Mouse (Mus musculus): ENCODE measurements around the gene Mtmr11. TPM values are rescaled to one million over a fixed set of nuclear protein-coding genes. Genes with fewer than 3 reads are reported as not detected.

Gene Mtmr11
- total and polyA plus RNA-seq, 3 experiments: 0.81 to 2.5 (median 0.83) TPM

GRCm38 (mm10) chr3:96220765-96221639, 59.2 kb downstream of the Mtmr11 start, which contains the start of the genes Hist2h2ac and Hist2h2be:
Hist2h2ac (minus strand) TSS chr3:96220880.
Hist2h2be (plus strand) TSS chr3:96221119.
- peak within 1 kb of the TSS; percentile 76 for H3K4me2 ChIP-seq (ENCODE audit: insufficient read depth, low read depth, poor library complexity, severe bottlenecking)
- H3K4me1 ChIP-seq (ENCODE audit: control insufficient read depth in 1 of 2, insufficient read depth in 2 of 2): peaks cover 11 to 45% of the 10 kb centered on the region in 2 experiments
- in situ Hi-C loops (cut with MboI; ENCODE audit: low pct_ligation_motif_present, low pct_unique_long_range_greater_than_20kb, low sequenced_read_pairs): loop anchor here (10.0 kb wide), 2 partner anchors 256 to 566 kb away; partner anchors contain the start of gene Mcl1
- peak within 1 kb of the TSS; percentile 99 for H3K9ac ChIP-seq (ENCODE audit: insufficient read depth, low read depth)
- H3K4me3 ChIP-seq (replicated peaks in 1 of 3; ENCODE audit: low read depth in 2 of 3, low read length in 2 of 3, poor library complexity in 1 of 3): peak within 1 kb of the TSS; percentile 62 to 75 (median 75)
- dilution Hi-C loops (cut with MboI; ENCODE audit: extremely low pct_ligation_motif_present, extremely low pct_unique_long_range_greater_than_20kb, low sequenced_read_pairs): no loop called here
- H3K27ac ChIP-seq (ENCODE audit: insufficient read depth, low read depth): peak within 1 kb of the TSS; percentile 99
- H3K27me3 ChIP-seq (replicated peaks): no peaks in the 10 kb centered on the region
- peaks cover 16% of the 10 kb centered on the region for H3K79me2 ChIP-seq (replicated peaks; ENCODE audit: control insufficient read depth, extremely low read depth, insufficient read depth, poor library complexity, severe bottlenecking)
- DNase-seq (ENCODE audit: extremely low read depth): peak; percentile 97
- no peaks in the 10 kb centered on the region for H3K36me3 ChIP-seq (replicated peaks in 1 of 2; ENCODE audit: control insufficient read depth in 1 of 2, insufficient read depth in 1 of 2, low read length in 1 of 2)
- no peaks in the 10 kb centered on the region for H3K9me3 ChIP-seq (replicated peaks; ENCODE audit: low read length)
- TF ChIP-seq CHD2 (IDR thresholded peaks at IDR 0.05; ENCODE audit: low read length) (0 out of 2 replicates have a peak, but pooled peaks have one; percentile 24), ZC3H11A (IDR thresholded peaks at IDR 0.05; ENCODE audit: low read depth, low read length) (no peak), HCFC1 (IDR thresholded peaks at IDR 0.05; ENCODE audit: low read depth, low read length) (peak; percentile 65), TBP (conservative IDR thresholded peaks at IDR 0.05; ENCODE audit: low read depth, low read length) (peak; percentile 99), CHD1 (IDR thresholded peaks at IDR 0.05; ENCODE audit: low read depth, low read length) (peak; percentile 93), PAX5 (IDR thresholded peaks at IDR 0.05; ENCODE audit: low read length) (no peak), NRF1 (IDR thresholded peaks at IDR 0.05; ENCODE audit: low read depth, low read length) (peak; percentile 79), RAD21 (IDR thresholded peaks at IDR 0.05; ENCODE audit: low read depth, low read length) (no peak), CTCF (conservative IDR thresholded peaks at IDR 0.05 in 1 of 2, IDR thresholded peaks at IDR 0.05 in 1 of 2; ENCODE audit: low read depth in 2 of 2, low read length in 2 of 2) (no peak), POLR2AphosphoS2 (IDR thresholded peaks at IDR 0.05; ENCODE audit: low read depth, low read length) (peak; percentile 99), ZKSCAN1 (IDR thresholded peaks at IDR 0.05; ENCODE audit: borderline replicate concordance, low read depth, low read length) (no peak), BHLHE40 (IDR thresholded peaks at IDR 0.05; ENCODE audit: low read depth, low read length) (no peak), MYC (IDR thresholded peaks at IDR 0.05; ENCODE audit: low read depth, low read length) (0 out of 2 replicates have a peak, but pooled peaks have one; percentile 18), GABPA (IDR thresholded peaks at IDR 0.05; ENCODE audit: insufficient replicate concordance, low read depth, low read length) (no peak), POLR2A (IDR thresholded peaks at IDR 0.05; ENCODE audit: low read depth, low read length) (peak; percentile 86), ELF1 (IDR thresholded peaks at IDR 0.05; ENCODE audit: low read depth, low read length) (peak; percentile 46; the same call in 1 of the 2 replicates), MAX (IDR thresholded peaks at IDR 0.05; ENCODE audit: low read length) (peak; percentile 61), RCOR1 (conservative IDR thresholded peaks at IDR 0.05; ENCODE audit: low read depth, low read length) (no peak; the same call in 1 of the 2 replicates), SIN3A (IDR thresholded peaks at IDR 0.05; ENCODE audit: low read length) (0 out of 2 replicates have a peak, but pooled peaks have one; percentile 40), MAZ (IDR thresholded peaks at IDR 0.05; ENCODE audit: low read depth, low read length) (peak; percentile 53; the same call in 1 of the 2 replicates), IRF4 (IDR thresholded peaks at IDR 0.05; ENCODE audit: low read depth, low read length) (no peak; the same call in 1 of the 2 replicates), E2F4 (IDR thresholded peaks at IDR 0.05; ENCODE audit: insufficient replicate concordance, low read depth, low read length) (0 out of 2 replicates have a peak, but pooled peaks have one; percentile 24), EP300 (IDR thresholded peaks at IDR 0.05; ENCODE audit: low read length) (0 out of 2 replicates have a peak, but pooled peaks have one; percentile 35), NELFE (IDR thresholded peaks at IDR 0.05; ENCODE audit: low read depth, low read length) (peak; percentile 96), ZMIZ1 (IDR thresholded peaks at IDR 0.05; ENCODE audit: low read depth, low read length) (peak; percentile 99), ZNF384 (IDR thresholded peaks at IDR 0.05; ENCODE audit: low read depth, low read length) (no peak), MAFK (IDR thresholded peaks at IDR 0.05; ENCODE audit: insufficient replicate concordance, low read length) (peak; percentile 68; the same call in 1 of the 2 replicates), JUND (conservative IDR thresholded peaks at IDR 0.05; ENCODE audit: low read depth, low read length) (no peak), SMC3 (IDR thresholded peaks at IDR 0.05; ENCODE audit: low read depth, low read length) (0 out of 2 replicates have a peak, but pooled peaks have one; percentile 4), TCF12 (IDR thresholded peaks at IDR 0.05; ENCODE audit: low read depth, low read length) (peak; percentile 86), MEF2A (IDR thresholded peaks at IDR 0.05; ENCODE audit: borderline replicate concordance, low read depth, low read length) (peak; percentile 31; the same call in 1 of the 2 replicates), UBTF (IDR thresholded peaks at IDR 0.05; ENCODE audit: low read depth, low read length) (peak; percentile 86), JUN (IDR thresholded peaks at IDR 0.05; ENCODE audit: insufficient read depth, low read depth, low read length) (no peak), USF1 (IDR thresholded peaks at IDR 0.05; ENCODE audit: low read depth, low read length) (no peak), KAT2A (IDR thresholded peaks at IDR 0.05; ENCODE audit: insufficient replicate concordance, low read length) (no peak), ETS1 (conservative IDR thresholded peaks at IDR 0.05; ENCODE audit: low read depth, low read length) (no peak), USF2 (conservative IDR thresholded peaks at IDR 0.05; ENCODE audit: low read depth, low read length) (no peak)

All from CH12.LX (cell line).